Mouse (Mus musculus) CH12.LX (cell line): ENCODE results near the gene Dnajc17. TPM values are rescaled to one million over a fixed set of nuclear protein-coding genes. Genes with fewer than 3 reads are reported as not detected.

Experiments
- DNase-seq: peaks from one replicate; pipeline ENCODE4 v3.0.0-alpha.2; 2013; ENCODE audit errors: extremely low read depth
- H3K27ac ChIP-seq: 2 replicates; pipeline ENCODE4 v1.5.1; 2012; ENCODE audit warnings: low read depth, mild to moderate bottlenecking, control low read depth, moderate library complexity; ENCODE audit not compliant: insufficient read depth
- H3K27me3 ChIP-seq: replicated peaks from 2 replicates; pipeline ENCODE3; 2012; ENCODE audit warnings: inconsistent platforms
- H3K36me3 ChIP-seq, 2 experiments: replicated peaks in 1 of 2; 2 replicates each; pipeline versions ENCODE3 to v1.6.1; 2012; ENCODE audit warnings: inconsistent platforms in 1 of 2, low read length in 1 of 2, mild to moderate bottlenecking in 1 of 2, mixed read lengths in 1 of 2, moderate library complexity in 1 of 2; ENCODE audit not compliant: control insufficient read depth in 1 of 2, insufficient read depth in 1 of 2
- H3K4me1 ChIP-seq, 2 experiments: 2 replicates each; pipeline ENCODE4 v1.6.1; 2012; ENCODE audit warnings: inconsistent platforms in 1 of 2, moderate library complexity in 1 of 2; ENCODE audit not compliant: insufficient read depth in 2 of 2, control insufficient read depth in 1 of 2
- H3K4me2 ChIP-seq: 2 replicates; pipeline ENCODE4 v1.6.1; 2012; ENCODE audit warnings: low read depth, mild to moderate bottlenecking, control low read depth; ENCODE audit not compliant: poor library complexity, insufficient read depth, severe bottlenecking
- H3K4me3 ChIP-seq, 3 experiments: fragments of 150-350 bp in 1 of 3; sonication (generic) in 1 of 3; replicated peaks in 1 of 3; 2 replicates each; pipeline versions ENCODE3 to v1.5.1; 2011 to 2012; ENCODE audit warnings: low read depth in 2 of 3, low read length in 2 of 3, mild to moderate bottlenecking in 2 of 3, moderate library complexity in 2 of 3, control low read depth in 1 of 3, improper control_type of control experiment in 1 of 3, inconsistent platforms in 1 of 3, mixed read lengths in 1 of 3; ENCODE audit not compliant: poor library complexity in 1 of 3
- H3K79me2 ChIP-seq: replicated peaks from 2 replicates; pipeline ENCODE4 v1.6.1; 2012; ENCODE audit warnings: mild to moderate bottlenecking, moderate library complexity; ENCODE audit not compliant: control insufficient read depth, poor library complexity, insufficient read depth, severe bottlenecking; ENCODE audit errors: extremely low read depth
- H3K9ac ChIP-seq: 2 replicates; pipeline ENCODE4 v1.6.1; 2012; ENCODE audit warnings: low read depth, mild to moderate bottlenecking, control low read depth, moderate library complexity; ENCODE audit not compliant: insufficient read depth
- H3K9me3 ChIP-seq: replicated peaks from 2 replicates; pipeline ENCODE3; 2012; ENCODE audit warnings: low read length, inconsistent platforms, mixed read lengths
- BHLHE40 ChIP-seq: IDR thresholded peaks from 2 replicates; pipeline ENCODE4 v1.6.1; 2011; ENCODE audit warnings: mild to moderate bottlenecking, low read depth, low read length, improper control_type of control experiment
- CHD2 ChIP-seq: IDR thresholded peaks from 2 replicates; pipeline ENCODE4 v1.6.1; 2011; ENCODE audit warnings: low read length, improper control_type of control experiment
- CTCF ChIP-seq, 2 experiments: IDR thresholded peaks in 1 of 2; conservative IDR thresholded peaks in 1 of 2; 2 replicates each; pipeline ENCODE4 v1.5.1; 2011 to 2012; ENCODE audit warnings: low read depth in 2 of 2, low read length in 2 of 2, improper control_type of control experiment in 1 of 2, inconsistent platforms in 1 of 2, mild to moderate bottlenecking in 1 of 2, moderate library complexity in 1 of 2
- E2F4 ChIP-seq: IDR thresholded peaks from 2 replicates; pipeline ENCODE4 v1.6.1; 2011; ENCODE audit warnings: low read depth, low read length, improper control_type of control experiment; ENCODE audit not compliant: insufficient replicate concordance
- ELF1 ChIP-seq: IDR thresholded peaks from 2 replicates; pipeline ENCODE4 v1.6.1; 2014; ENCODE audit warnings: low read depth, mild to moderate bottlenecking, inconsistent platforms, low read length, improper control_type of control experiment
- ETS1 ChIP-seq: conservative IDR thresholded peaks from 2 replicates; pipeline ENCODE4 v1.6.1; 2012; ENCODE audit warnings: low read depth, mild to moderate bottlenecking, inconsistent platforms, low read length, improper control_type of control experiment, moderate library complexity
- HCFC1 ChIP-seq: IDR thresholded peaks from 2 replicates; pipeline ENCODE4 v1.6.1; 2012; ENCODE audit warnings: low read depth, mild to moderate bottlenecking, inconsistent platforms, low read length, improper control_type of control experiment
- JUND ChIP-seq: conservative IDR thresholded peaks from 2 replicates; pipeline ENCODE4 v1.6.1; 2011; ENCODE audit warnings: low read depth, low read length, improper control_type of control experiment
- KAT2A ChIP-seq: IDR thresholded peaks from 2 replicates; pipeline ENCODE4 v1.6.1; 2012; ENCODE audit warnings: low read length, improper control_type of control experiment, inconsistent platforms; ENCODE audit not compliant: insufficient replicate concordance
- MAFK ChIP-seq: IDR thresholded peaks from 2 replicates; pipeline ENCODE4 v1.6.1; 2011; ENCODE audit warnings: low read length, improper control_type of control experiment; ENCODE audit not compliant: insufficient replicate concordance
- MEF2A ChIP-seq: IDR thresholded peaks from 2 replicates; pipeline ENCODE4 v1.6.1; 2014; ENCODE audit warnings: low read depth, mild to moderate bottlenecking, inconsistent platforms, low read length, improper control_type of control experiment, borderline replicate concordance
- MXI1 ChIP-seq: IDR thresholded peaks from 2 replicates; pipeline ENCODE4 v1.6.1; 2011; ENCODE audit warnings: mild to moderate bottlenecking, low read depth, low read length, improper control_type of control experiment
- MYC ChIP-seq: IDR thresholded peaks from 2 replicates; pipeline ENCODE4 v1.6.1; 2011; ENCODE audit warnings: low read depth, mild to moderate bottlenecking, improper control_type of control experiment, low read length
- NELFE ChIP-seq: IDR thresholded peaks from 2 replicates; pipeline ENCODE4 v1.6.1; 2011; ENCODE audit warnings: low read depth, low read length, improper control_type of control experiment
- NRF1 ChIP-seq: IDR thresholded peaks from 2 replicates; pipeline ENCODE4 v1.6.1; 2014; ENCODE audit warnings: low read depth, mild to moderate bottlenecking, inconsistent platforms, low read length, improper control_type of control experiment, moderate library complexity
- PAX5 ChIP-seq: IDR thresholded peaks from 2 replicates; pipeline ENCODE4 v1.6.1; 2012; ENCODE audit warnings: low read length, inconsistent platforms, mixed read lengths
- RAD21 ChIP-seq: IDR thresholded peaks from 2 replicates; pipeline ENCODE4 v1.6.1; 2011; ENCODE audit warnings: low read depth, mild to moderate bottlenecking, low read length, improper control_type of control experiment, moderate library complexity
- RCOR1 ChIP-seq: conservative IDR thresholded peaks from 2 replicates; pipeline ENCODE4 v1.6.1; 2012; ENCODE audit warnings: low read depth, mild to moderate bottlenecking, inconsistent platforms, low read length, improper control_type of control experiment
- SMC3 ChIP-seq: IDR thresholded peaks from 2 replicates; pipeline ENCODE4 v1.6.1; 2011; ENCODE audit warnings: low read depth, low read length, improper control_type of control experiment
- UBTF ChIP-seq: IDR thresholded peaks from 2 replicates; pipeline ENCODE4 v1.6.1; 2012; ENCODE audit warnings: low read depth, mild to moderate bottlenecking, inconsistent platforms, low read length, improper control_type of control experiment, moderate library complexity
- USF1 ChIP-seq: IDR thresholded peaks from 2 replicates; pipeline ENCODE4 v1.6.1; 2014; ENCODE audit warnings: low read depth, mild to moderate bottlenecking, inconsistent platforms, low read length, improper control_type of control experiment
- USF2 ChIP-seq: conservative IDR thresholded peaks from 2 replicates; pipeline ENCODE4 v1.6.1; 2011; ENCODE audit warnings: low read depth, low read length, improper control_type of control experiment
- ZC3H11A ChIP-seq: IDR thresholded peaks from 2 replicates; pipeline ENCODE4 v1.6.1; 2012; ENCODE audit warnings: low read depth, mild to moderate bottlenecking, inconsistent platforms, low read length, improper control_type of control experiment
- ZKSCAN1 ChIP-seq: IDR thresholded peaks from 2 replicates; pipeline ENCODE4 v1.6.1; 2012; ENCODE audit warnings: low read depth, inconsistent platforms, low read length, improper control_type of control experiment, borderline replicate concordance
- ZNF384 ChIP-seq: IDR thresholded peaks from 2 replicates; pipeline ENCODE4 v1.6.1; 2012; ENCODE audit warnings: low read depth, low read length, improper control_type of control experiment, inconsistent platforms
- dilution Hi-C: fragments of 300-500 bp; cut with MboI; formaldehyde crosslinking; loops from 2 replicates; pipeline ENCODE4 v1.14.3; 2020; ENCODE audit warnings: low sequenced_read_pairs; ENCODE audit not compliant: extremely low pct_unique_long_range_greater_than_20kb, extremely low pct_ligation_motif_present
- in situ Hi-C: fragments of 300-500 bp; cut with MboI; formaldehyde crosslinking; loops from 3 replicates; pipeline ENCODE4 v1.14.3; 2019; ENCODE audit warnings: low sequenced_read_pairs, low pct_ligation_motif_present, low pct_unique_long_range_greater_than_20kb, mixed read lengths
- polyA plus RNA-seq: library from polyadenylated mRNA; unstranded; fragments of >175 nt; gene quantifications from 2 replicates; pipeline ENCODE4 v1.2.1, GENCODE M21; 2012; ENCODE audit warnings: low read depth; ENCODE audit not compliant: insufficient read length
- total RNA-seq, 2 experiments: library from RNA; depleted of rRNA; stranded (reverse); fragments of 300-350 nt in 1 of 2; fragments of >200 nt in 1 of 2; gene quantifications; 2 replicates each; pipeline ENCODE4 v1.2.3; 2012 to 2014

The Dnajc17 gene
- total and polyA plus RNA-seq, 3 experiments, result 15.3 to 22.9 (median 19.8) TPM

DNA sequence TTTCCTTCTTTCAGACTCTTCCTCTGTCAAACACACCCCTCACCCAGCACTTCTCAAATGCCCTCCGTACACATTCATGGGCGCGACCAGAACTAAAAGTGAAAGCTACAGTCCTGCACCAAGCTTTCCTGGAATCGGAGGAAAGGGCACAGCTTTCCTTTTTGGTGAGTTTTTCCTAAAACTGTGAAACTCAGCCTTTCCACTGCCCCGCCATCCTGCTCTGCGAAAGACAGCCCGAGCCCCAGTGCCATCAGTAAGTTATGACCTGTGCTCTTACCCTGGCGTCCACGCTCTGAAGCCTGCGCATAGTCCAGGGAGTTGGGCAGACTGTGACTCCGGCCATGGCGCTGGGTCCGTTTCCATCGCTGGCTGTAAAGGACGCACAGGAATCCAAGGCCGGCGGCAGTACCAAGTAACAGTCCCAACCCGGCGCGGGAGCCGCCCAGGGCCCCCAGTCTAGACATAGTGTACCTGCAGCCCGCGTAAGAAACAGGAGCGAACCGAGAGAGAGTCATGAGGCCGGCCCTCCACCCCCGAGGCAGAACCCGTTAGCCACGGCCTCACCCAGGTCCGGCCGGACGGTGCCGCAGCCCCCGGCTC lies 52.4 kb downstream of the Dnajc17 start:
- no peak for DNase-seq
- peak overlapping the region; percentile 78 to 100 (median 90) for H3K4me3 ChIP-seq
- H3K27ac ChIP-seq, result no peak overlapping the region
- peak overlapping the region; percentile 69 for H3K9ac ChIP-seq
- peaks cover 24 to 36% of the 10 kb centered on the region in 2 experiments for H3K36me3 ChIP-seq
- dilution Hi-C loops, result no loop called here
- H3K4me1 ChIP-seq, result peaks cover 3 to 10% of the 10 kb centered on the region in 2 experiments; a peak in 3 of 4 replicates
- TF ChIP-seq NRF1, result no peak
- TF ChIP-seq, all 38 proteins: peak for 0
- peaks cover 21% of the 10 kb centered on the region for H3K79me2 ChIP-seq
- H3K9me3 ChIP-seq, result no peaks in the 10 kb centered on the region
- H3K27me3 ChIP-seq, result peaks cover 8% of the 10 kb centered on the region
- in situ Hi-C loops, result no loop called here
- peak overlapping the region; percentile 66 for H3K4me2 ChIP-seq

- dilution Hi-C loops (no loop called here), in situ Hi-C loops (no loop called here)
- Histone ChIP-seq H3K4me1 (peaks cover 3 to 10% of the 10 kb centered on the region in 2 experiments; a peak in 3 of 4 replicates), H3K27ac (no peak overlapping the region), H3K79me2 (peaks cover 21% of the 10 kb centered on the region), H3K9me3 (no peaks in the 10 kb centered on the region), H3K36me3 (peaks cover 30 to 44% of the 10 kb centered on the region in 2 experiments), H3K4me2 (peak overlapping the region; percentile 66; the same call in 1 of the 2 replicates), H3K27me3 (peaks cover 8% of the 10 kb centered on the region), H3K9ac (0 out of 2 replicates have a peak overlapping the region, but pooled peaks have one; percentile 69), H3K4me3 (no peak overlapping the region)
- TF ChIP-seq PAX5 (no peak), CTCF (conservative IDR thresholded peaks at IDR 0.05 in 1 of 2, IDR thresholded peaks at IDR 0.05 in 1 of 2; ENCODE audit: low read depth in 2 of 2, low read length in 2 of 2) (no peak), ZNF384 (no peak), RCOR1 (no peak), JUND (no peak), NELFE (no peak), KAT2A (no peak)
- DNase-seq, result no peak
These were observed 53.2 kb downstream of the Dnajc17 start for GRCm38 (mm10) chr2:119155388-119155787.

DNA sequence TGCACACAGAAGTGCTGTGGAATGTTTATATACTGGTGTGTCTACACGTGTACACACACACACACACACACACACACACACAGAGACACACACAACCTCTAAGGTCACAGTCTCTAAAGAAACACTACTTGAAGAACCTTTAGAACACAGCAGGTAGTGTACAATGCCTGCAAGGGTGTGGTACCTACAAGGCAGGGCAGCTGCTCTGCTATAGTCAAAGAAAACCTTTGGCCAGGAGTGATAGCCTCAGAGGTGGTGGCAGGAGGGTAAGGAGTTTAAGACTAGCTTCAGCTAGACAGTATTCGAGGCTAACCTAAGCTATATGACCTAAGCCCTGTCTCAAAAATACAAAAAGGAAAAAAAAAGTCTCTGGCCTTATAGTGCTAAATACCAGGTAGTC lies 53.9 kb downstream of the Dnajc17 start:
- dilution Hi-C loops (no loop called here), in situ Hi-C loops (no loop called here)
- H3K79me2 ChIP-seq, result peaks cover 21% of the 10 kb centered on the region
- H3K27me3 ChIP-seq, result peaks cover 1% of the 10 kb centered on the region
- H3K4me3 ChIP-seq, result no peak overlapping the region
- DNase-seq, result no peak
- peaks cover 36 to 51% of the 10 kb centered on the region in 2 experiments for H3K36me3 ChIP-seq
- H3K4me1 ChIP-seq, result peaks cover 3 to 10% of the 10 kb centered on the region in 2 experiments; a peak in 3 of 4 replicates
- no peak overlapping the region for H3K4me2 ChIP-seq
- H3K9ac ChIP-seq, result no peak overlapping the region
- no peak overlapping the region for H3K27ac ChIP-seq
- no peak for TF ChIP-seq MEF2A
- no peak for TF ChIP-seq ZC3H11A
- no peak for TF ChIP-seq CHD2
- no peak for TF ChIP-seq RAD21
- TF ChIP-seq UBTF, result no peak
- no peak for TF ChIP-seq USF2
- TF ChIP-seq SMC3, result no peak
- TF ChIP-seq JUND, result no peak
- no peak for TF ChIP-seq E2F4
- TF ChIP-seq USF1, result no peak
- no peak for TF ChIP-seq ETS1
- TF ChIP-seq MAFK, result no peak
- no peak for TF ChIP-seq ZKSCAN1
- TF ChIP-seq ELF1, result no peak
- TF ChIP-seq MXI1, result no peak
- no peak for TF ChIP-seq MYC
- no peak for TF ChIP-seq BHLHE40
- no peak for TF ChIP-seq HCFC1
- TF ChIP-seq KAT2A, result no peak
- no peaks in the 10 kb centered on the region for H3K9me3 ChIP-seq
